Mouse (Mus musculus) granulocyte monocyte progenitor cell, adult 5-6 weeks (primary cell): ENCODE measurements around the gene Fcna. TPM values are rescaled to one million over a fixed set of nuclear protein-coding genes. Genes with fewer than 3 reads are reported as not detected.

Experiments used
- ATAC-seq: replicated peaks from 2 replicates; pipeline ENCODE4 v1.8.0; 2016; ENCODE audit warnings: mild to moderate bottlenecking, moderate TSS enrichment, inconsistent platforms; ENCODE audit not compliant: poor library complexity, severe bottlenecking
- total RNA-seq, 2 experiments: library from RNA; stranded (forward) in 1 of 2; stranded (reverse) in 1 of 2; fragments of 200-712, 200-1000 nt in 1 of 2; fragments of >200 nt in 1 of 2; fragmentation: Nextera tagmentation in 1 of 2; gene quantifications; 2 replicates each; pipeline ENCODE4 v1.2.3; 2014 to 2017

Fcna gene
- not detected in 2 replicates for total RNA-seq (2014; fragmentation: Nextera tagmentation)
- total RNA-seq (2017) = 2.0 TPM in 1 of 2 replicates, not detected in the other

DNA sequence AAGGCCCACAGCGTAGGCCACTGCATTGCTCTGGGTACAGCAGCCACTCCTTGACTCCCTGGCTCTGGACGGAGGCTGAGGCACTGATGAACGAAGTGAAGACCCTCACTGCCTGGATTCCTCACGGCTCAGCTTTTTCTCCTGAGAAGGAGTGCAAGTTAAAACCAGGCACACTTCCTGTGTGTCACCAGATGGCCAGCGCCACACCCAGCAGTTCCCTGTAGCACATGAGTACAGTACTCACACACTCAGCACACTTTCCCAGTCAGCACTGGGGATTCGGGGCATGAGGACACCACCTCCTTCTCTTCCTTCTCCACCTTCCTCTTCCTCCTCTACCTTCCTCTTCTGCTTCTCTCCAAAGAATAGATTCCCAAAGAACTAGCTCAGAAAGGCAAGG, at the start of gene Fcna:
TSS of gene Fcna (minus strand) at position 220 of the 400 bp plus-strand sequence.
- no peak for ATAC-seq

DNA sequence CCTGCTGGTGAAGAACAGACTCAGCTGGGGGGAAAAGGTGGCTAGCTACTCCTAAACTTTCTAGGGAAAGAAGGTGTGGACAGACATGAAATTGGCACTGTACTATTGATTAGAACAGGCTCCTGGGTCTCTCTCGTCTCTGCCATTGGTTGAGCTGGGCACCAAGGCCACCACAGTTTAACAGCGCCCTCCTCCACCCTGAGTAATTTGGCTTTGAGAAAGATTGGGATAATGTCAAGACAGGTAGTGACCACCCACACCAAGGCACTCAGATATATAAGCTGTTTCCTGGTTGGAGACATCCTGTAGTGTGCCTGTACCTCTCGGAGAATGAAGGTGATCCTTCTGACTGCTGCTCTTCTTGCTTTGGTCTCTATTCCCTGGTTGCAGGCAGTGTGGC, 48.7 kb upstream of the Fcna start, which contains the start of gene Lcn6:
TSS of gene Lcn6 (plus strand) at position 301 of the 400 bp plus-strand sequence.
- ATAC-seq = no peak

DNA sequence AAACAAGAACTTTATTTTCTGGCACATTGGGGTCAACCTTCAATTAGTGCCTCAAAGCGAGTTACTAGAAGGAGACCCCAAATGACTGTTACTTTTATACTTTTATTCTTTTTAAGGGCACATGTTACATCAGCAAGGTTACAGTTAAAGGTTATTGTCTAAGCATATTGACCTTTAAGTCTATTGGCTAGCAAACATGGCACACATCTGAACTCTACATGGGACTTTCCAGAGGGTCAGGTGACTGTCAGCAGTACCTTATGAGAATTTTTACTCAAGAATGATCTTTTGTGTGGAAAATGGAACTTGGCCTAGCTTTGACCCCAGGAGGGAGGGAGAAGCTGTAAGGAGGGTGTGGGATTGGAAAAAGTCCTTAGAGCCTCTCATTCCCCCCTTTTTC, 38.7 kb upstream of the Fcna start:
- ATAC-seq = no peak

DNA sequence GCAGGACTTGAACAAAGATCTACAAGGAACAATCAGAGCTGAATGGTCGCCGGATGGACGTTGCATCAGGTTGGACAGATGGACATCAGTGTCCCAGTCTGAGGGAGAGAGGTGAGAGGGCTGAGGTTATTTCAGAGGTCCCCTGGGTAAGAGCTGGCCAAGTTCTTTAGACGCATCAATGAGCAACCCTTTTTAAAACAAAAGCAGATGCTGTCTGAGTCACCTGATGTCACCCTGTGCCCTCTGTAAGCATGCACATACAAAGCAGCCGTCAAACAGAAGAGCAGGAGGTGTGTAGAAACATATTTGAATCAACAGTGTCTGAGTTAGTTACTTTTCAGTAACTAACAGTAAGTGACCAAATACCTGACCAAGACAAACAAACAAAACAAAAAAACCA, 36.3 kb upstream of the Fcna start:
- no peak for ATAC-seq

GRCm38 (mm10) chr2:25663511-25663910, 35.7 kb upstream of the Fcna start:
- 0 out of 2 replicates have a peak, but pooled peaks have one; percentile 27 for ATAC-seq

DNA sequence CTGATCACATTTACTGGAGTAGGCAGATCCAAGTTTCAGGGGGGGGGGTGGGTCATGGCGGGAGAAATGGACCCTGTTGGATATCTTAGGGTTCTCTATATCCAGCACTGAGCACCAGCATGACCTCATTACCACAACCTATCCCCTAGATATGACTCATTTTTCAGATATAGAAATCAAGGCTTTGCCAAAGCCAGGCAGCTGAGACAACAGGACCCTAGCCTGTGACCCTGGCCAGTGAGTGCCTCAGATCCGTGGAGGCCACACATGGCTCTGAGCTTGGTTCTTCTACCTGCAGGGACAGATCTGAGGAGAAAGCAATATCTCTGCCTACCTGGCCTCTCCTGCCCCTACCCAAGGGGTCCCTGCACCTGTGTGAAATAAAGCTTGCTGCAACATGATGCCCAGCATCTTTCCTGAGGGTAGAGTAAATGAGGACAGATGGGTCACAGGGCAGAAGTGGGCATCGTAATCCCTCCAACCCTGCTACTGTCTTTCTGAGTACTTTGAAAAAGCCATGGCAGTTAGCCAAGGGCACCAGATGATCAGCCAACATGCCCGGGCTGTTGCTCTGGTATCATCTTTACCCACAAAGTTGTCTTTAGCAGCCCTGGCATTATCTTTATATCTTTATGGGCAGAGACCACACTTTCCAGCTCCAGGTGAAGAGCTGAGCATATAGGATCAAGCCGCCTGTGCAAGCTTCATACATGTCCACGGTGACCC, 33.6 kb upstream of the Fcna start:
- ATAC-seq = no peak

- no peak for ATAC-seq
Measured at GRCm38 (mm10) chr2:25660279-25660678, 32.4 kb upstream of the Fcna start.

GRCm38 (mm10) chr2:25657652-25658051, 29.8 kb upstream of the Fcna start, which contains the start of gene Lcn5:
Lcn5 (plus strand) TSS chr2:25657952.
- ATAC-seq = no peak

DNA sequence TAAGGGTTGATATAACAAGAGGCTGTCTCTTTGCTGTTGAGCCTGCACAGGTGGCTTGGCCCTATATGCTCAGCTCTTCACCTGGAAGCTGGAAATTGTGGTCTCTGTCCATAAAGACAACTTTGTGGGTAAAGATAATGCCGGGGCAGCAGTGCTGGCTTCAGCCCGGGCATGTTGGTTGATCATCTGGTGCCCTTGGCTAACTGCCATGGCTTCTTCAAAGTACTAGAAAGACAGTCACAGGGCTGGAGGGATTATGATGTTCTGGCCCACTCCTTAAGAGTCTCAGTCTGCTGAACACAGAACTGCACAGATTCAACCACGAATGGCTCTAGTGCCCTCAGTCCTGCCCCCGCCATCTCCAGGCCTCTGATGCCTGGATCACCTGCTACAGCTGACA, 29.4 kb upstream of the Fcna start:
- ATAC-seq = no peak

DNA sequence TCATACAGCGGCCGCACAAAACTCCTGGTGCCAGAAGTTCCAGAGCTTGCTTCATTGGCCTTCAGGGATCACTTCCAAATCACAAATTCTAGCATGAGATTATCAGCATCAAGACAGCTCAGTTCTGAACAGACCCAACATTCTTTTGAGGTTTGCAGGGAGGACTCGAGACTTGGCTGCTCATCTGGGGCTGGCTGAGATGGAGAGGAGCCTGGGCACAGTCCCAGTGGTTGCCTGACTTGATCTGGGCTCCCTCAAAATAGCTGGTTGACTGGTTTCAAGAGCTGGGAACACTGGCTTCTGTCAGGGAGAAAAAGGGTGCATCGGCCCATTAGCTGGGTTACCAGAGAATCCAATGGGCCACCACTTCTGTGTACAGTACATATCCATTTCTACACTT, 28.9 kb upstream of the Fcna start:
- no peak for ATAC-seq

GRCm38 (mm10) chr2:25654502-25654901, 26.7 kb upstream of the Fcna start:
- no peak for ATAC-seq

DNA sequence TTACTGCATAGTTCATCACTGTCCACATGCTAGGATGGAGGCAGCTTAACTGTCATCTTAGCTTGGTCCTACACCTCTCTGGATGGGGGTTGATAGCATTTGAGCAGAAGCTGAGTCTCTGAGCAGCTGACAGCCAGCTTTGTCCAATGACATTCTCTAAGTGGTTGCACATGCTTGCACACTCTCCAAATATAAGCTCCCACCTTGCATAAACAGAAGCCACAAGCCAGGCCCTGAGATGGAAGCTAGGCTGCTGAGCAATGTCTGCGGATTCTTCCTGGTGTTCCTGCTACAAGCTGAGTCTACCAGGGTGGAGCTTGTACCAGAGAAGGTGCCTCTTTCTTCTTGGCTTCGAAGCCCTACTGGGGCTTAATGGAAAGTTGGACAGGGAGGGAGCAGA, 25.1 kb upstream of the Fcna start, which contains the start of gene Lcn8:
TSS of gene Lcn8 (plus strand) at position 219 of the 400 bp plus-strand sequence.
- no peak for ATAC-seq

DNA sequence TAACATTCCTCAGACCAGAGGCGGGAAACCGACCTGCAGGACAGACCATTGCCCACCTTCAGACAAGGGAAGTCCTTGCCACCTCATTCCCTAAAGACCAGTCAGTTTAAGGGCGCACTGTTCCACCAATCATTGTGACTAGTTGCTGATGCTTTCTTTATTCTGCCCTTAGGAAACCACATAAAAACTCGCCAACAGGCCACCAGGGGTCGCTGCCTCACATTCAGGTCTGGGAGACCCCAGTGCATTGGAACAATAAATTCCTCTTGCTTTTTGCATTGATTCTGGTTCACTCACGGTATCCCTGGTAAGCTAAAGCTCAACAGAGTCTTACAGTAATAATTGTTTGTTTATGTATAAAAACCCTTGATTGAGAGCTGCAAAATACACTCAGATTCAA, 12.1 kb upstream of the Fcna start:
- no peak for ATAC-seq

DNA sequence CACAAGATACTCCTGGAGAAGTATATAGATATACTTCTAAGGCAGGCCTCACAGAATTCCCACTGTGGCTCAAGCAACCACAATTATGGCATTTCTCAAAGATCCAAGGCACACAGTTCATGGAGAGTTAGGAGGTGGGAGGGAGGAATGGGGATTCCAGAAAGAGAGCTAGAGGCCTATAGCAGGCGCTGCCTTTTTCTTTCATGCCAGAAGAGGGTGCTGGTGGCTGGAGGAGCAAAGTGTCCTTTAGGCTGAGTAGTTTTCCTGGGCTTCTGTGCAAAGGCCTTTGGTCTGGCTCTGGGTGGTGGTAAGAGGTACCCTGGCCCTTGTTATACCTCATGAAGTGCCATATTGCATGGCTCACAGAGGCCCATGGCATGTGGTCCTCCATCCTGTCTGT, 6.2 kb upstream of the Fcna start:
- ATAC-seq = no peak

DNA sequence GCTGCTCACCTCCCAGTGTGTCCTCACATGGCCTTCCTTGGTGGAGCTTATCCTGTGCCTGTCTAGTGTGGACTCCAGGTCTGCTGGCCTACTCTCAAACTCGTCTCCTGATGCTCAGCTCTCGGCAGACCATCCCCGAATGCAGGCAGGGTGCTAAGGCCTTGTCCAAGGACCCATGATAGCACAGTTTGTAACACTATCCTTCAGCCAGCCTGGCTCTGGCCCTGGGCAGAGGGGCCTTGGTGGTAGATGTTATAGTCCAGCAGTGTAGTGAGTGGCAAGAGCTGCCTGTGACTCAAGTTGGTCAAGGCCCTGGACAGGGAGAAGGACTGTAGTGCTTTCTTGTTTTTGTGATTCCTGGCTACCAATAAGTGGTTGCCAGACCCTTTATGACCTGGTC, 5.8 kb upstream of the Fcna start:
- ATAC-seq = no peak

- no peak for ATAC-seq
Measured at GRCm38 (mm10) chr2:25628738-25629137, 908 bp upstream of the Fcna start.

DNA sequence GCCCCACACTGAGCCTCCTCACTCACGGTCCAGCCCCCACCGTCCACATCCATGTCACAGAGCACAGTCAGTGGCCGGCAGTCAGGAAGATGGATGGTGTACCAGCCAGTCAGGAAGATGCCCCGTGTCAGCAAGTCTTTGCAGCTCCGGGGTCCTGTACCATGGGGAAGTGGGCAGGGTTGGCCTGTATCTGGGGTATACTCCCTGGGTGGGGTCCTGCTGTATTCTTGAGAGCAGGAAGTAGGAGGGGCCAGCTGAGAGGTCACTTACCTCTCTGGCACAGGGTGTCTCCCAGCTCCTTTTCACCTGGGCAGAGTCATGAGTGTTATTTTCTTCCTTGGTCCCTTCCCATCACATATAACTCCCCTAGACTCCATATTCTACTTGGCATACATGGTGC, 1.8 kb downstream of the Fcna start:
- ATAC-seq = no peak

DNA sequence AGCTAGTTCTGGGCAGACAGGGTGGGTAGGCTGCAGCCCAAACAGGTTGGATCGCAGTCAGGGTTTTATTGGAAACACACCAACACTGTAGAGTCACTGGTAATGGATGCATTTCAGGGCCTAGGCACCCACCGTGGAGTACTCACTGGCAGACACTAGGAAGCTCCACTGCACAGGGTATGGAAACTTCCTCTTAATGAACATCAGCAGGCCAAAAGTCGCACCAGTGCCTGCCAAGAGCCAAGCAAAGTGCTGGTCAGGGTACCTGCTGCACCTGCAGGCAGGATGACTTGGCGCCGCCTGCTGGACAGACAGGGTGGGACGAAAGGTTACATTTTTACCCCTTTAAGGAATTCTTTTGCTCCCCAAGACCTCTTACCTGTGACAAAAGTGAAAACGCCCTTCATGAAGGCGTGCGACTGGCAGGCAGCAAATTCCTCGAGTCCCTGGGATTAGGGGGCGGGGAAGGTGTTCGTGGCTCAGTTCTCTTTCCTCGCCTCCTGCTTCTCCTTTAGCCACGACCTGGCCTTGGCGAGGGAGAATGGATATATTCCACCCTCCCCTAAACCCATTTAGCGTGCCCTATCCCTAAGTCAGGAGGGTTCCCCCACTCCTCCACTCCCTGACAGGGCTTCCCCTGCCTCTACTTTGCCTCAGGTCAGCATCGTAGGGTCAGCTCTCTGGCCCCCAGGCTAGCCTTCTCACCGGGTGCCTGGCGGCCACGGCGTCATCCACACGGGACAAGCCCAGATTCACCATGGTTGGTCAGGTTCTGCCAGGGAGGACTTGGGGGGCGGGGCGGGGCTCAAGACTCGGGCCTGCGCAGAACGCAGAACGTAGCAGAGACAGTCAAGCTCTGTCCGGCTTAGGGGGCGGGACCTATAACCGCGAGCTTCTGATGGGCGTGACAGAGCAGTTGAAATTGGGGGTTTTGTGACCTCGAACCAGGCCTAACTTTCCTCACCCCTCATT, 6.3 kb downstream of the Fcna start, which contains the start of gene Tmem141:
TSS of gene Tmem141 (minus strand) at position 777 of the 972 bp plus-strand sequence.
- ATAC-seq = peak; percentile 89

GRCm38 (mm10) chr2:25620852-25621228, 7.0 kb downstream of the Fcna start:
- ATAC-seq = peak; percentile 17

GRCm38 (mm10) chr2:25620386-25620785, 7.4 kb downstream of the Fcna start:
- no peak for ATAC-seq

DNA sequence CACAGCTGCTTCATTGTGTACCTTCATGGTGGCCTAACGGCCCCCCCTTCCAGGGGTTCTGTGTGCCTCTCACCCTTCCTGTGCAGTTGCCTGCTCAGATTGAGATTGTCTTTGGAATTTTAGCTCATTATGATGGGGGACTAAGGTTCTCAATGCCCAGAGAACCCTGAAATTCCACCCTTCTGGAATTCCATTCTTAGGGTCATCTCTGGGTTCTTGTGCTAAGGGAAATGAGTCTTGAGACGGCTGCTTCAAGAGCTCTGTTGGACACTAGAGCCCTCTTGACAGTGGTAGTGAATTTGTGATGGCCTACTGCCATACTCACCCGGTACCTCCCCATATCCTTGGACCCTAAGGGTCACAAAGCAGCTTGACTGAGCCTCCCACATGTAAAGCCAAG, 10.3 kb downstream of the Fcna start, which contains the start of gene Ccdc183:
TSS of gene Ccdc183 (minus strand) at position 101 of the 400 bp plus-strand sequence.
- no peak for ATAC-seq
